Mouse (Mus musculus): ENCODE measurements at regions not wholly inside any gene's neighbourhood (a gene's known extent, or its start where the extent isn't known, plus 50 kb on each side); places are given as distances from the start of the nearest gene placed in this dataset.

DNA sequence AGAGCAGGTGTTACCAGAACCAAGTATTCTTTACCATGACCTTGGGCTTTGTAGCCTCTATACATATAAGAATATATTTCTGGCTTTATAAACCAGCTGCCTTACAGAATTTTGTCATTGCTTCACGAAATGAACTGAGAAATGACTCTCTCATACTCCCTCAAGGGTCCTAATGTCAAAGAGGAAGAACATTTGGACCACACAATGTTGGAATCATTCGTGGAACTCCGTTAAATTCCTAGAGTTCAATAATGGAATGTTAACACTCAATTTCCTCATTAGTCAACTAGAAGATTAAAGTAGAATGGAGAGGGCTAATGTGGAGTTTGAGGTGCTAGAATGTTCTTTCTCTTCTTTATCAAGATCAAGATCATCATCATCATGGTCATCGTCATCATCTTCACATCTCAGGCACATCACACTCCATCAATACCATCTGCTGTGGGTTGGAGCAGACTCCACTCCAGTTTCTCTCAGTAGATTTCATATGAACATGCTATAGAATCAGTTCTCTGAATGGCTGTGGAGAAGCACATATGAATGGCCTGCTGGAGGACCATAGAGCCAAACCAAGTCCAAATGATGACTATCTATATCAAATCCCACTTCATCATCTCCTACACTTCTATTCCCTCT is 211.6 kb upstream of the Tcf21 start:
- TF ChIP-seq TBP (conservative IDR thresholded peaks at IDR 0.05; ENCODE audit: low read depth, low read length) (no peak), RCOR1 (conservative IDR thresholded peaks at IDR 0.05; ENCODE audit: low read depth, low read length) (no peak), CHD1 (IDR thresholded peaks at IDR 0.05; ENCODE audit: low read depth, low read length) (no peak), NRF1 (IDR thresholded peaks at IDR 0.05; ENCODE audit: low read depth, low read length) (no peak), JUND (conservative IDR thresholded peaks at IDR 0.05; ENCODE audit: low read depth, low read length) (no peak), SMC3 (IDR thresholded peaks at IDR 0.05; ENCODE audit: low read depth, low read length) (no peak), GABPA (IDR thresholded peaks at IDR 0.05; ENCODE audit: insufficient replicate concordance, low read depth, low read length) (no peak)

DNA sequence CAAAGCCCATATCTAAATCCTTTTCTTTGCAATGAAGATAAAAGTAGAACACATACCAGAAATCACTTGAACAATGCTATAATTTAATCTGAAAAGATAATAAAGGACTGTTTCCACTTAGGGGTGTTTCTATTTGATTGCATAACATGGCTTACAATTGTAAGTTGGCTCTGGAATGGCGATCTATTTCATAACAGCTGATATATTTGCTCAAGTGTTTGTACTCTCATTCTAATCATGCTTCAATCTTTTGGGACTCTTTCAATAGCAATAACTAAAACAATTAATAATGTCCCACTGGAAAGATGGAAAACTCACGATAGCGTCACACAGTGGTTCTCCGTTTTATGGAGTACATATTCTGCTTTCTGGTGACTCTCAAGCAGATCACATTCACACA is 208.0 kb upstream of the Tcf21 start:
- no peaks in the 10 kb centered on the region for H3K27me3 ChIP-seq (replicated peaks)
- no peak overlapping the region for H3K27ac ChIP-seq (ENCODE audit: insufficient read depth, low read depth)
- no peak overlapping the region for H3K4me3 ChIP-seq (replicated peaks in 1 of 3; ENCODE audit: low read depth in 2 of 3, low read length in 2 of 3, poor library complexity in 1 of 3)
- no peak for DNase-seq (ENCODE audit: extremely low read depth)
- no peak for TF ChIP-seq PAX5 (IDR thresholded peaks at IDR 0.05; ENCODE audit: low read length)
- no peak for TF ChIP-seq MAZ (IDR thresholded peaks at IDR 0.05; ENCODE audit: low read depth, low read length)
- no peak for TF ChIP-seq CHD1 (IDR thresholded peaks at IDR 0.05; ENCODE audit: low read depth, low read length)
- TF ChIP-seq POLR2AphosphoS2 (IDR thresholded peaks at IDR 0.05; ENCODE audit: low read depth, low read length): no peak
- no peak for TF ChIP-seq TBP (conservative IDR thresholded peaks at IDR 0.05; ENCODE audit: low read depth, low read length)
- TF ChIP-seq RCOR1 (conservative IDR thresholded peaks at IDR 0.05; ENCODE audit: low read depth, low read length): no peak
- H3K9me3 ChIP-seq (replicated peaks; ENCODE audit: low read length): no peaks in the 10 kb centered on the region
- no peaks in the 10 kb centered on the region for H3K36me3 ChIP-seq (replicated peaks in 1 of 2; ENCODE audit: control insufficient read depth in 1 of 2, insufficient read depth in 1 of 2, low read length in 1 of 2)
- H3K79me2 ChIP-seq (replicated peaks; ENCODE audit: control insufficient read depth, extremely low read depth, insufficient read depth, poor library complexity, severe bottlenecking): no peaks in the 10 kb centered on the region
- no peak overlapping the region for H3K4me2 ChIP-seq (ENCODE audit: insufficient read depth, low read depth, poor library complexity, severe bottlenecking)
- H3K4me1 ChIP-seq (ENCODE audit: control insufficient read depth in 1 of 2, insufficient read depth in 2 of 2): no peaks in the 10 kb centered on the region
- H3K9ac ChIP-seq (ENCODE audit: insufficient read depth, low read depth): no peak overlapping the region
- dilution Hi-C loops (cut with MboI; ENCODE audit: extremely low pct_ligation_motif_present, extremely low pct_unique_long_range_greater_than_20kb, low sequenced_read_pairs): no loop called here
- in situ Hi-C loops (cut with MboI; ENCODE audit: low pct_ligation_motif_present, low pct_unique_long_range_greater_than_20kb, low sequenced_read_pairs): no loop called here

More for the DNA sequence above, 211.6 kb upstream of the Tcf21 start:
- no peak overlapping the region for H3K4me2 ChIP-seq (ENCODE audit: insufficient read depth, low read depth, poor library complexity, severe bottlenecking)
- H3K4me1 ChIP-seq (ENCODE audit: control insufficient read depth in 1 of 2, insufficient read depth in 2 of 2): no peaks in the 10 kb centered on the region
- no peak overlapping the region for H3K9ac ChIP-seq (ENCODE audit: insufficient read depth, low read depth)
- H3K27me3 ChIP-seq (replicated peaks): no peaks in the 10 kb centered on the region
- DNase-seq (ENCODE audit: extremely low read depth): no peak
- dilution Hi-C loops (cut with MboI; ENCODE audit: extremely low pct_ligation_motif_present, extremely low pct_unique_long_range_greater_than_20kb, low sequenced_read_pairs): no loop called here
- H3K27ac ChIP-seq (ENCODE audit: insufficient read depth, low read depth): no peak overlapping the region
- in situ Hi-C loops (cut with MboI; ENCODE audit: low pct_ligation_motif_present, low pct_unique_long_range_greater_than_20kb, low sequenced_read_pairs): no loop called here
- no peaks in the 10 kb centered on the region for H3K36me3 ChIP-seq (replicated peaks in 1 of 2; ENCODE audit: control insufficient read depth in 1 of 2, insufficient read depth in 1 of 2, low read length in 1 of 2)
- no peak overlapping the region for H3K4me3 ChIP-seq (replicated peaks in 1 of 3; ENCODE audit: low read depth in 2 of 3, low read length in 2 of 3, poor library complexity in 1 of 3)
- no peaks in the 10 kb centered on the region for H3K9me3 ChIP-seq (replicated peaks; ENCODE audit: low read length)
- no peaks in the 10 kb centered on the region for H3K79me2 ChIP-seq (replicated peaks; ENCODE audit: control insufficient read depth, extremely low read depth, insufficient read depth, poor library complexity, severe bottlenecking)

DNA sequence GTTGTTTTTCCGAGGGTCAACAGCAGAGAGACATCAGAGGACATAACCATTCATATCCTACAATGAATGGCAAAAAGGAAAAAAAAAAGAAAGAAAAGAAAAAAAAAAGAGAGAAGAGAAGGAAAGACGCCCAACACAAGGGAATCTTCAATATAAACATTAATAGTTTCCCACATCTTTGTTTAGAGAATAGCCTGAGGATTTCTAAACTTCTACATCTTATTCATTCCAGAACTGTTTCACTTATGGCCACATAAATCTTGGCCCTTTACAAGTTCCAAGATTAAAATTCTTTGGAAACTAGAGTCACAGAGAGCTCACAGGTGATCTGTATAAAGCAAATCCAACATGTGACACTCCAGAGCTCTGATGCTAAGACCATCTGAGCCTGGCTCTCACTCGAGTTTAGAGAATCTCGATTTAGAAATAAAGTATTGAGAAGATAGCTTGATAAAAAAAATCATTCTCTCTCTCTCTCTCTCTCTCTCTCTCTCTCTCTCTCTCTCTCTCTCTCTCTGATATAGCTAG is 197.2 kb upstream of the Tcf21 start:
- H3K36me3 ChIP-seq (replicated peaks in 1 of 2; ENCODE audit: control insufficient read depth in 1 of 2, insufficient read depth in 1 of 2, low read length in 1 of 2): no peaks in the 10 kb centered on the region
- H3K9me3 ChIP-seq (replicated peaks; ENCODE audit: low read length): no peaks in the 10 kb centered on the region
- dilution Hi-C loops (cut with MboI; ENCODE audit: extremely low pct_ligation_motif_present, extremely low pct_unique_long_range_greater_than_20kb, low sequenced_read_pairs) (no loop called here), in situ Hi-C loops (cut with MboI; ENCODE audit: low pct_ligation_motif_present, low pct_unique_long_range_greater_than_20kb, low sequenced_read_pairs) (no loop called here)
- no peak for DNase-seq (ENCODE audit: extremely low read depth)
- no peak overlapping the region for H3K9ac ChIP-seq (ENCODE audit: insufficient read depth, low read depth)
- H3K27ac ChIP-seq (ENCODE audit: insufficient read depth, low read depth): no peak overlapping the region
- no peaks in the 10 kb centered on the region for H3K79me2 ChIP-seq (replicated peaks; ENCODE audit: control insufficient read depth, extremely low read depth, insufficient read depth, poor library complexity, severe bottlenecking)
- no peak overlapping the region for H3K4me2 ChIP-seq (ENCODE audit: insufficient read depth, low read depth, poor library complexity, severe bottlenecking)
- H3K27me3 ChIP-seq (replicated peaks): no peaks in the 10 kb centered on the region
- TF ChIP-seq RCOR1 (conservative IDR thresholded peaks at IDR 0.05; ENCODE audit: low read depth, low read length): no peak
- no peak for TF ChIP-seq UBTF (IDR thresholded peaks at IDR 0.05; ENCODE audit: low read depth, low read length)
- no peak for TF ChIP-seq JUN (IDR thresholded peaks at IDR 0.05; ENCODE audit: insufficient read depth, low read depth, low read length)
- no peak for TF ChIP-seq MYC (IDR thresholded peaks at IDR 0.05; ENCODE audit: low read depth, low read length)
- no peak for TF ChIP-seq PAX5 (IDR thresholded peaks at IDR 0.05; ENCODE audit: low read length)
- no peak for TF ChIP-seq GABPA (IDR thresholded peaks at IDR 0.05; ENCODE audit: insufficient replicate concordance, low read depth, low read length)
- no peak for TF ChIP-seq ZKSCAN1 (IDR thresholded peaks at IDR 0.05; ENCODE audit: borderline replicate concordance, low read depth, low read length)
- no peak for TF ChIP-seq USF2 (conservative IDR thresholded peaks at IDR 0.05; ENCODE audit: low read depth, low read length)
- TF ChIP-seq MEF2A (IDR thresholded peaks at IDR 0.05; ENCODE audit: borderline replicate concordance, low read depth, low read length): no peak
- no peak for TF ChIP-seq MAFK (IDR thresholded peaks at IDR 0.05; ENCODE audit: insufficient replicate concordance, low read length)
- TF ChIP-seq SIN3A (IDR thresholded peaks at IDR 0.05; ENCODE audit: low read length): no peak
- TF ChIP-seq TBP (conservative IDR thresholded peaks at IDR 0.05; ENCODE audit: low read depth, low read length): no peak
- TF ChIP-seq NRF1 (IDR thresholded peaks at IDR 0.05; ENCODE audit: low read depth, low read length): no peak
- TF ChIP-seq ZMIZ1 (IDR thresholded peaks at IDR 0.05; ENCODE audit: low read depth, low read length): no peak
- no peak for TF ChIP-seq SMC3 (IDR thresholded peaks at IDR 0.05; ENCODE audit: low read depth, low read length)
- no peak for TF ChIP-seq CHD1 (IDR thresholded peaks at IDR 0.05; ENCODE audit: low read depth, low read length)
- TF ChIP-seq RAD21 (IDR thresholded peaks at IDR 0.05; ENCODE audit: low read depth, low read length): no peak
- H3K4me3 ChIP-seq (replicated peaks in 1 of 3; ENCODE audit: low read depth in 2 of 3, low read length in 2 of 3, poor library complexity in 1 of 3): no peak overlapping the region
- H3K4me1 ChIP-seq (ENCODE audit: control insufficient read depth in 1 of 2, insufficient read depth in 2 of 2): no peaks in the 10 kb centered on the region; a peak in 1 of 4 replicates
